Mouse (Mus musculus): Measurements from ENCODE around the gene Cd48. TPM values are rescaled to one million over a fixed set of nuclear protein-coding genes. Genes with fewer than 3 reads are reported as not detected.
"Not testable (repeated sequence)": the region's sequence is repeated elsewhere in the genome, so short reads cannot be mapped to it uniquely, and the experiment has no call there.

Gene Cd48
- total RNA-seq, 2 experiments from 2014 or later: 22.4 to 36.5 TPM

GRCm38 (mm10) chr1:171684923-171685322, 3.1 kb downstream of the Cd48 start:
- ATAC-seq (replicated peaks; ENCODE audit: low FRiP score, poor library complexity, severe bottlenecking): no peak

GRCm38 (mm10) chr1:171687320-171687719, 5.5 kb downstream of the Cd48 start:
- no peak for ATAC-seq (replicated peaks; ENCODE audit: low FRiP score, poor library complexity, severe bottlenecking)

- ATAC-seq (replicated peaks; ENCODE audit: low FRiP score, poor library complexity, severe bottlenecking): no peak
These were observed 12.1 kb downstream of the Cd48 start for GRCm38 (mm10) chr1:171693918-171694317.

- ATAC-seq (replicated peaks; ENCODE audit: low FRiP score, poor library complexity, severe bottlenecking): no peak
These were observed 17.2 kb downstream of the Cd48 start for GRCm38 (mm10) chr1:171698983-171699382.

- not testable (repeated sequence) for ATAC-seq (replicated peaks; ENCODE audit: low FRiP score, poor library complexity, severe bottlenecking)
These were observed 31.9 kb downstream of the Cd48 start for GRCm38 (mm10) chr1:171713736-171714135.

- ATAC-seq (replicated peaks; ENCODE audit: low FRiP score, poor library complexity, severe bottlenecking): no peak
These were observed 33.6 kb downstream of the Cd48 start for GRCm38 (mm10) chr1:171715434-171715833.

GRCm38 (mm10) chr1:171716232-171716631, 34.4 kb downstream of the Cd48 start:
- ATAC-seq (replicated peaks; ENCODE audit: low FRiP score, poor library complexity, severe bottlenecking): no peak

GRCm38 (mm10) chr1:171731195-171731594, 49.4 kb downstream of the Cd48 start:
- ATAC-seq (replicated peaks; ENCODE audit: low FRiP score, poor library complexity, severe bottlenecking): no peak

- no peak for ATAC-seq (replicated peaks; ENCODE audit: low FRiP score, poor library complexity, severe bottlenecking)
These were observed 53.1 kb downstream of the Cd48 start for GRCm38 (mm10) chr1:171734898-171735297.

- ATAC-seq (replicated peaks; ENCODE audit: low FRiP score, poor library complexity, severe bottlenecking): no peak
These were observed 66.5 kb downstream of the Cd48 start for GRCm38 (mm10) chr1:171748127-171748969.

Other genes with a start within 250 kb of the Cd48 start
- gene F11r, start 244.5 kb upstream of the Cd48 start, total RNA-seq (2015; ENCODE audit: low replicate concordance): not detected in 2 replicates
- not detected in 2 replicates for gene F11r, start 244.5 kb upstream of the Cd48 start, total RNA-seq (2017; ENCODE audit: low replicate concordance)
- gene Alyref2, start 178.5 kb upstream of the Cd48 start, total RNA-seq (2015; ENCODE audit: low replicate concordance): not detected in 2 replicates
- 5.5 TPM in 1 of 2 replicates, not detected in the other for gene Alyref2, start 178.5 kb upstream of the Cd48 start, total RNA-seq (2017; ENCODE audit: low replicate concordance)
- not detected in 2 replicates for gene Itln1, start 146.7 kb upstream of the Cd48 start, total RNA-seq (2015; ENCODE audit: low replicate concordance)
- not detected in 2 replicates for gene Itln1, start 146.7 kb upstream of the Cd48 start, total RNA-seq (2017; ENCODE audit: low replicate concordance)
- gene Cd244a, start 122.8 kb upstream of the Cd48 start, total RNA-seq (2015; ENCODE audit: low replicate concordance): 1.8 and 4.6 TPM in 2 replicates
- 2.2 TPM in 1 of 2 replicates, not detected in the other for gene Cd244a, start 122.8 kb upstream of the Cd48 start, total RNA-seq (2017; ENCODE audit: low replicate concordance)
- 9.2 and 14.4 TPM in 2 replicates for gene Ly9, start 74.6 kb upstream of the Cd48 start, total RNA-seq (2015; ENCODE audit: low replicate concordance)
- 6.7 and 15.0 TPM in 2 replicates for gene Ly9, start 74.6 kb upstream of the Cd48 start, total RNA-seq (2017; ENCODE audit: low replicate concordance)
- gene Slamf7, start 29.0 kb upstream of the Cd48 start, total RNA-seq (2015; ENCODE audit: low replicate concordance): 6.8 and 7.5 TPM in 2 replicates
- gene Slamf7, start 29.0 kb upstream of the Cd48 start, total RNA-seq (2017; ENCODE audit: low replicate concordance): 4.7 and 16.6 TPM in 2 replicates
- gene Slamf1, start 85.1 kb downstream of the Cd48 start, total RNA-seq (2015; ENCODE audit: low replicate concordance): 0.36 TPM in 1 of 2 replicates, not detected in the other
- 0.39 and 3.6 TPM in 2 replicates for gene Slamf1, start 85.1 kb downstream of the Cd48 start, total RNA-seq (2017; ENCODE audit: low replicate concordance)
- gene Cd84, start 157.7 kb downstream of the Cd48 start, total RNA-seq (2015; ENCODE audit: low replicate concordance): 11.2 and 28.1 TPM in 2 replicates
- gene Cd84, start 157.7 kb downstream of the Cd48 start, total RNA-seq (2017; ENCODE audit: low replicate concordance): 22.3 and 28.9 TPM in 2 replicates
- 3.6 and 4.2 TPM in 2 replicates for gene Gm10521, start 213.7 kb downstream of the Cd48 start, total RNA-seq (2015; ENCODE audit: low replicate concordance)
- gene Gm10521, start 213.7 kb downstream of the Cd48 start, total RNA-seq (2017; ENCODE audit: low replicate concordance): 0.51 TPM in 1 of 2 replicates, not detected in the other
- gene Slamf6, start 235.5 kb downstream of the Cd48 start, total RNA-seq (2015; ENCODE audit: low replicate concordance): 5.4 and 8.3 TPM in 2 replicates
- gene Slamf6, start 235.5 kb downstream of the Cd48 start, total RNA-seq (2017; ENCODE audit: low replicate concordance): 10.4 and 10.7 TPM in 2 replicates